Mouse (Mus musculus) neural tube, embryonic 14.5 days (tissue): ENCODE data around the gene Tlr9. TPM values are rescaled to one million over a fixed set of nuclear protein-coding genes. Genes with fewer than 3 reads are reported as not detected.

Experiments
- ATAC-seq: fragments of 200-750 bp; cut with Nextera tagmentation; 2 replicates; pipeline ENCODE4 v1.8.0; 2017; ENCODE audit warnings: low read depth, mild to moderate bottlenecking, moderate TSS enrichment, moderate library complexity
- H3K27ac ChIP-seq: fragments of 300-500 bp; sonication (generic); 2 replicates; pipeline ENCODE4 v1.5.1; 2014; ENCODE audit warnings: low read depth, mild to moderate bottlenecking, control low read depth, low read length, moderate library complexity, mixed read lengths
- H3K27me3 ChIP-seq: fragments of 300-500 bp; sonication (generic); 2 replicates; pipeline ENCODE4 v1.6.1; 2014; ENCODE audit warnings: low read length; ENCODE audit not compliant: control insufficient read depth, insufficient read depth
- H3K36me3 ChIP-seq: fragments of 300-500 bp; sonication (generic); 2 replicates; pipeline ENCODE4 v1.6.1; 2014; ENCODE audit warnings: low read length, mixed read lengths; ENCODE audit not compliant: control insufficient read depth, insufficient read depth
- H3K4me1 ChIP-seq: fragments of 300-500 bp; sonication (generic); 2 replicates; pipeline ENCODE4 v1.6.1; 2014; ENCODE audit warnings: low read length; ENCODE audit not compliant: control insufficient read depth, insufficient read depth
- H3K4me2 ChIP-seq: fragments of 300-500 bp; sonication (generic); 2 replicates; pipeline ENCODE4 v1.6.1; 2014; ENCODE audit warnings: mild to moderate bottlenecking, low read depth, low read length, control low read depth
- H3K4me3 ChIP-seq: fragments of 300-500 bp; sonication (generic); 2 replicates; pipeline ENCODE4 v1.5.1; 2014; ENCODE audit warnings: low read depth, low read length, control low read depth, mixed read lengths
- H3K9ac ChIP-seq: fragments of 300-500 bp; sonication (generic); replicated peaks from 2 replicates; pipeline ENCODE4 v1.6.1; 2014; ENCODE audit warnings: low read depth, mild to moderate bottlenecking, control low read depth, low read length, mixed read lengths
- H3K9me3 ChIP-seq: fragments of 300-500 bp; sonication (generic); 2 replicates; pipeline ENCODE4 v1.6.1; 2016; ENCODE audit warnings: low read length; ENCODE audit not compliant: control insufficient read depth
- WGBS: fragments of 180-500 bp; shearing (Covaris S2); extraction: QIAGEN DNeasy Blood & Tissue Kit; methylation state at CpG from one replicate; pipeline ENCODE4 v1.1.7; 2014; 5-methylcytosine and 5-hydroxymethylcytosine counted together
- polyA plus RNA-seq: library from polyadenylated mRNA; unstranded; fragments of >200 nt; fragmentation: Nextera tagmentation; extraction: Ambion mirVana; gene quantifications from 2 replicates; pipeline ENCODE4 v1.2.1, GENCODE M21; 2014

Tlr9 gene
- polyA plus RNA-seq, 1 experiment from 2014 or later, result 0.09 TPM

- Histone ChIP-seq H3K27me3 (no peaks in the 10 kb centered on the region), H3K4me2 (no peak overlapping the region), H3K9ac (no peak overlapping the region), H3K9me3 (no peaks in the 10 kb centered on the region), H3K27ac (no peak overlapping the region), H3K36me3 (no peaks in the 10 kb centered on the region), H3K4me1 (0 out of 2 replicates have a peak, but pooled peaks cover 3% of the 10 kb centered on the region), H3K4me3 (no peak overlapping the region)
- 46% methylated on average over 4 of the region's 4 CpGs for WGBS
- no peak for ATAC-seq
Measured at GRCm38 (mm10) chr9:106268421-106268820, 46.0 kb downstream of the Tlr9 start.

- Histone ChIP-seq H3K27me3 (no peaks in the 10 kb centered on the region), H3K4me3 (no peak overlapping the region), H3K4me1 (0 out of 2 replicates have a peak, but pooled peaks cover 3% of the 10 kb centered on the region), H3K9me3 (no peaks in the 10 kb centered on the region), H3K9ac (no peak overlapping the region), H3K36me3 (no peaks in the 10 kb centered on the region), H3K27ac (no peak overlapping the region), H3K4me2 (no peak overlapping the region)
- WGBS, result 71% methylated on average over 9 of the region's 9 CpGs
- ATAC-seq, result no peak
Measured at GRCm38 (mm10) chr9:106269076-106269788, 46.8 kb downstream of the Tlr9 start.

GRCm38 (mm10) chr9:106269879-106270278 lies 47.5 kb downstream of the Tlr9 start:
- H3K4me3 ChIP-seq, result no peak overlapping the region
- H3K27me3 ChIP-seq, result no peaks in the 10 kb centered on the region
- peak overlapping the region; percentile 7; the same call in 1 of the 2 replicates for H3K27ac ChIP-seq
- no peak overlapping the region for H3K4me2 ChIP-seq
- H3K9ac ChIP-seq, result no peak overlapping the region
- peak; percentile 72; the same call in 1 of the 2 replicates for ATAC-seq
- 0 out of 2 replicates have a peak, but pooled peaks cover 3% of the 10 kb centered on the region for H3K4me1 ChIP-seq
- no peaks in the 10 kb centered on the region for H3K36me3 ChIP-seq
- WGBS, result 5% methylated on average over 2 of the region's 2 CpGs
- H3K9me3 ChIP-seq, result no peaks in the 10 kb centered on the region

- no peak for ATAC-seq
- WGBS, result 80% methylated on average over 4 of the region's 4 CpGs
- Histone ChIP-seq H3K9ac (no peak overlapping the region), H3K4me3 (no peak overlapping the region), H3K27me3 (no peaks in the 10 kb centered on the region), H3K4me2 (no peak overlapping the region), H3K4me1 (0 out of 2 replicates have a peak, but pooled peaks cover 3% of the 10 kb centered on the region), H3K36me3 (no peaks in the 10 kb centered on the region), H3K9me3 (no peaks in the 10 kb centered on the region), H3K27ac (no peak overlapping the region)
Measured at GRCm38 (mm10) chr9:106270656-106271055, 48.3 kb downstream of the Tlr9 start.

GRCm38 (mm10) chr9:106272288-106272687 lies 49.9 kb downstream of the Tlr9 start:
- H3K4me3 ChIP-seq, result no peak overlapping the region
- H3K4me2 ChIP-seq, result no peak overlapping the region
- H3K9ac ChIP-seq, result no peak overlapping the region
- 90% methylated on average over 1 of the region's 1 CpGs for WGBS
- no peaks in the 10 kb centered on the region for H3K36me3 ChIP-seq
- H3K27ac ChIP-seq, result no peak overlapping the region
- H3K27me3 ChIP-seq, result no peaks in the 10 kb centered on the region
- no peaks in the 10 kb centered on the region for H3K9me3 ChIP-seq
- no peak for ATAC-seq
- 0 out of 2 replicates have a peak, but pooled peaks cover 3% of the 10 kb centered on the region for H3K4me1 ChIP-seq

- WGBS, result 91% methylated on average over 12 of the region's 12 CpGs
- H3K4me2 ChIP-seq, result no peak overlapping the region
- H3K4me3 ChIP-seq, result no peak overlapping the region
- 0 out of 2 replicates have a peak, but pooled peaks cover 3% of the 10 kb centered on the region for H3K4me1 ChIP-seq
- no peak overlapping the region for H3K9ac ChIP-seq
- no peak overlapping the region for H3K27ac ChIP-seq
- H3K36me3 ChIP-seq, result no peaks in the 10 kb centered on the region
- H3K9me3 ChIP-seq, result no peaks in the 10 kb centered on the region
- ATAC-seq, result no peak
- H3K27me3 ChIP-seq, result no peaks in the 10 kb centered on the region
Measured at GRCm38 (mm10) chr9:106273276-106273675, 50.9 kb downstream of the Tlr9 start.

- H3K4me1 ChIP-seq, result 0 out of 2 replicates have a peak, but pooled peaks cover 3% of the 10 kb centered on the region
- H3K27me3 ChIP-seq, result no peaks in the 10 kb centered on the region
- H3K4me2 ChIP-seq, result no peak overlapping the region
- H3K4me3 ChIP-seq, result no peak overlapping the region
- no peak for ATAC-seq
- no peak overlapping the region for H3K9ac ChIP-seq
- no peaks in the 10 kb centered on the region for H3K9me3 ChIP-seq
- no peaks in the 10 kb centered on the region for H3K36me3 ChIP-seq
- no peak overlapping the region for H3K27ac ChIP-seq
- WGBS, result 55% methylated on average over 4 of the region's 4 CpGs
Measured at GRCm38 (mm10) chr9:106273791-106274190, 51.4 kb downstream of the Tlr9 start.

- 0 out of 2 replicates have a peak, but pooled peaks cover 2% of the 10 kb centered on the region for H3K4me1 ChIP-seq
- H3K4me3 ChIP-seq, result no peak overlapping the region
- H3K9me3 ChIP-seq, result no peaks in the 10 kb centered on the region
- ATAC-seq, result no peak
- no peaks in the 10 kb centered on the region for H3K27me3 ChIP-seq
- WGBS, result 89% methylated on average over 8 of the region's 8 CpGs
- no peak overlapping the region for H3K9ac ChIP-seq
- H3K36me3 ChIP-seq, result no peaks in the 10 kb centered on the region
- H3K4me2 ChIP-seq, result no peak overlapping the region
- no peak overlapping the region for H3K27ac ChIP-seq
Measured at GRCm38 (mm10) chr9:106274652-106275180, 52.3 kb downstream of the Tlr9 start.

GRCm38 (mm10) chr9:106275806-106276205 lies 53.4 kb downstream of the Tlr9 start:
- Histone ChIP-seq H3K9ac (no peak overlapping the region), H3K4me1 (no peaks in the 10 kb centered on the region), H3K27me3 (no peaks in the 10 kb centered on the region), H3K9me3 (no peaks in the 10 kb centered on the region), H3K27ac (no peak overlapping the region), H3K4me3 (no peak overlapping the region), H3K4me2 (no peak overlapping the region), H3K36me3 (no peaks in the 10 kb centered on the region)
- 82% methylated on average over 1 of the region's 1 CpGs for WGBS
- no peak for ATAC-seq
